Mouse (Mus musculus): Measurements from ENCODE around the gene Hnrnph2. TPM values are rescaled to one million over a fixed set of nuclear protein-coding genes. Genes with fewer than 3 reads are reported as not detected.
A peak's percentile ranks its signal among the peaks of the same experiment; 100 is the strongest.

Gene Hnrnph2
- polyA plus RNA-seq, 1 experiment, result 24.6 TPM

GRCm38 (mm10) chrX:134585103-134586002 lies 15.6 kb upstream of the Hnrnph2 start, which contains the start of gene Rpl36a:
Gene Rpl36a, plus strand, starts transcription at chrX:134585654.
- Histone ChIP-seq H3K4me2 (ENCODE audit: low read depth) (peak within 1 kb of the TSS; percentile 81), H3K36me3 (ENCODE audit: control insufficient read depth, insufficient read depth) (peaks cover 7% of the 10 kb centered on the region), H3ac (ENCODE audit: control insufficient read depth, insufficient read length) (peak within 1 kb of the TSS; percentile 30), H3K27me3 (ENCODE audit: control insufficient read depth, insufficient read depth, insufficient read length) (no peaks in the 10 kb centered on the region), H3K4me3 (peak within 1 kb of the TSS; percentile 65), H3K79me2 (ENCODE audit: control insufficient read depth, insufficient read depth) (peaks cover 19% of the 10 kb centered on the region)
- TF ChIP-seq POLR2A (IDR thresholded peaks at IDR 0.05; ENCODE audit: insufficient read length, low read depth), result peak; percentile 92
- peak; percentile 94 for TF ChIP-seq POLR2AphosphoS2 (IDR thresholded peaks at IDR 0.05; ENCODE audit: insufficient read length, low read depth)
- no peak for TF ChIP-seq USF1 (IDR thresholded peaks at IDR 0.05; ENCODE audit: low read depth)
- peak; percentile 2 for TF ChIP-seq MAX (IDR thresholded peaks at IDR 0.05; ENCODE audit: low read depth)

- Histone ChIP-seq H3K79me2 (ENCODE audit: control insufficient read depth, insufficient read depth) (peaks cover 19% of the 10 kb centered on the region), H3ac (ENCODE audit: control insufficient read depth, insufficient read length) (peak overlapping the region; percentile 30), H3K4me2 (ENCODE audit: low read depth) (peak overlapping the region; percentile 81), H3K36me3 (ENCODE audit: control insufficient read depth, insufficient read depth) (peaks cover 7% of the 10 kb centered on the region), H3K27me3 (ENCODE audit: control insufficient read depth, insufficient read depth, insufficient read length) (no peaks in the 10 kb centered on the region), H3K4me3 (peak overlapping the region; percentile 65)
- TF ChIP-seq POLR2AphosphoS2 (IDR thresholded peaks at IDR 0.05; ENCODE audit: insufficient read length, low read depth) (no peak), REST (IDR thresholded peaks at IDR 0.05; ENCODE audit: insufficient read depth, insufficient read length) (no peak), SRF (IDR thresholded peaks at IDR 0.05; ENCODE audit: control insufficient read depth, insufficient read length, low read depth) (no peak), USF1 (IDR thresholded peaks at IDR 0.05; ENCODE audit: low read depth) (no peak), E2F4 (IDR thresholded peaks at IDR 0.05; ENCODE audit: insufficient read depth) (no peak), TCF12 (IDR thresholded peaks at IDR 0.05; ENCODE audit: insufficient read depth, poor library complexity, severe bottlenecking) (no peak), MYOG (IDR thresholded peaks at IDR 0.05; ENCODE audit: control insufficient read depth in 1 of 3, insufficient read depth in 1 of 3, insufficient read length in 2 of 3, low read depth in 2 of 3) (no peak), MYOD1 (IDR thresholded peaks at IDR 0.05; ENCODE audit: control insufficient read depth in 1 of 3, insufficient read length in 2 of 3, low read depth in 2 of 3) (no peak), POLR2A (IDR thresholded peaks at IDR 0.05; ENCODE audit: insufficient read length, low read depth) (no peak), MAX (IDR thresholded peaks at IDR 0.05; ENCODE audit: low read depth) (no peak), CEBPB (IDR thresholded peaks at IDR 0.05; ENCODE audit: insufficient read depth, poor library complexity, severe bottlenecking) (no peak), TCF3 (IDR thresholded peaks at IDR 0.05; ENCODE audit: insufficient read length, low read depth) (no peak)
Observed at GRCm38 (mm10) chrX:134586447-134586846, 14.5 kb upstream of the Hnrnph2 start.

- TF ChIP-seq TCF3 (IDR thresholded peaks at IDR 0.05; ENCODE audit: insufficient read length, low read depth), result no peak
- TF ChIP-seq MYOG (IDR thresholded peaks at IDR 0.05; ENCODE audit: control insufficient read depth in 1 of 3, insufficient read depth in 1 of 3, insufficient read length in 2 of 3, low read depth in 2 of 3), result no peak
- TF ChIP-seq USF1 (IDR thresholded peaks at IDR 0.05; ENCODE audit: low read depth), result no peak
- TF ChIP-seq POLR2A (IDR thresholded peaks at IDR 0.05; ENCODE audit: insufficient read length, low read depth), result no peak
- TF ChIP-seq TCF12 (IDR thresholded peaks at IDR 0.05; ENCODE audit: insufficient read depth, poor library complexity, severe bottlenecking), result no peak
- TF ChIP-seq E2F4 (IDR thresholded peaks at IDR 0.05; ENCODE audit: insufficient read depth), result no peak
- no peak for TF ChIP-seq MAX (IDR thresholded peaks at IDR 0.05; ENCODE audit: low read depth)
- no peak for TF ChIP-seq SRF (IDR thresholded peaks at IDR 0.05; ENCODE audit: control insufficient read depth, insufficient read length, low read depth)
- TF ChIP-seq REST (IDR thresholded peaks at IDR 0.05; ENCODE audit: insufficient read depth, insufficient read length), result no peak
- no peak for TF ChIP-seq CEBPB (IDR thresholded peaks at IDR 0.05; ENCODE audit: insufficient read depth, poor library complexity, severe bottlenecking)
- no peak for TF ChIP-seq POLR2AphosphoS2 (IDR thresholded peaks at IDR 0.05; ENCODE audit: insufficient read length, low read depth)
- no peak for TF ChIP-seq MYOD1 (IDR thresholded peaks at IDR 0.05; ENCODE audit: control insufficient read depth in 1 of 3, insufficient read length in 2 of 3, low read depth in 2 of 3)
- Histone ChIP-seq H3K4me3 (no peak overlapping the region), H3ac (ENCODE audit: control insufficient read depth, insufficient read length) (no peak overlapping the region), H3K27me3 (ENCODE audit: control insufficient read depth, insufficient read depth, insufficient read length) (no peaks in the 10 kb centered on the region), H3K79me2 (ENCODE audit: control insufficient read depth, insufficient read depth) (peaks cover 19% of the 10 kb centered on the region), H3K36me3 (ENCODE audit: control insufficient read depth, insufficient read depth) (peaks cover 7% of the 10 kb centered on the region), H3K4me2 (ENCODE audit: low read depth) (no peak overlapping the region)
Observed at GRCm38 (mm10) chrX:134588261-134588660, 12.7 kb upstream of the Hnrnph2 start.

- H3K36me3 ChIP-seq (ENCODE audit: control insufficient read depth, insufficient read depth), result peaks cover 7% of the 10 kb centered on the region
- TF ChIP-seq E2F4 (IDR thresholded peaks at IDR 0.05; ENCODE audit: insufficient read depth) (no peak), TCF3 (IDR thresholded peaks at IDR 0.05; ENCODE audit: insufficient read length, low read depth) (no peak), POLR2AphosphoS2 (IDR thresholded peaks at IDR 0.05; ENCODE audit: insufficient read length, low read depth) (no peak), SRF (IDR thresholded peaks at IDR 0.05; ENCODE audit: control insufficient read depth, insufficient read length, low read depth) (no peak), POLR2A (IDR thresholded peaks at IDR 0.05; ENCODE audit: insufficient read length, low read depth) (no peak), REST (IDR thresholded peaks at IDR 0.05; ENCODE audit: insufficient read depth, insufficient read length) (no peak), USF1 (IDR thresholded peaks at IDR 0.05; ENCODE audit: low read depth) (no peak)
- no peaks in the 10 kb centered on the region for H3K27me3 ChIP-seq (ENCODE audit: control insufficient read depth, insufficient read depth, insufficient read length)
- H3K4me3 ChIP-seq, result no peak overlapping the region
- no peak overlapping the region for H3K4me2 ChIP-seq (ENCODE audit: low read depth)
- peaks cover 19% of the 10 kb centered on the region for H3K79me2 ChIP-seq (ENCODE audit: control insufficient read depth, insufficient read depth)
- H3ac ChIP-seq (ENCODE audit: control insufficient read depth, insufficient read length), result no peak overlapping the region
Observed at GRCm38 (mm10) chrX:134588997-134589396, 12.0 kb upstream of the Hnrnph2 start.
